Mouse (Mus musculus) urinary bladder, postnatal 0 days (tissue): ENCODE measurements around the gene Ifitm6. TPM values are rescaled to one million over a fixed set of nuclear protein-coding genes. Genes with fewer than 3 reads are reported as not detected.

ENCODE experiments used
- polyA plus RNA-seq: library from polyadenylated mRNA; unstranded; fragments of >200 nt; fragmentation: Nextera tagmentation; extraction: Ambion mirVana; gene quantifications from 2 replicates; pipeline ENCODE4 v1.2.1, GENCODE M21; 2015

The Ifitm6 gene
- 0.67 and 3.1 TPM in 2 replicates for polyA plus RNA-seq

GRCm38 (mm10) chr7:141017824-141018223 lies at the start of gene Ifitm6:
Gene Ifitm6, minus strand, starts transcription at chr7:141017924.

GRCm38 (mm10) chr7:141060426-141061242 lies 42.9 kb upstream of the Ifitm6 start, which contains the start of gene B4galnt4:
Gene B4galnt4, plus strand, starts transcription at chr7:141061104.

GRCm38 (mm10) chr7:141028831-141029230 lies 11.1 kb upstream of the Ifitm6 start, which contains the start of gene Gm17387:
Gene Gm17387, plus strand, starts transcription at chr7:141029131.

GRCm38 (mm10) chr7:141010593-141010992 lies 7.1 kb downstream of the Ifitm6 start, which contains the start of gene Ifitm3:
Gene Ifitm3, minus strand, starts transcription at chr7:141010770.

GRCm38 (mm10) chr7:140966921-140967320 lies 50.8 kb downstream of the Ifitm6 start, which contains the start of gene Ifitm1:
Gene Ifitm1, plus strand, starts transcription at chr7:140967221.

Other genes with a start within 250 kb of the Ifitm6 start
- 0.19 and 0.25 TPM in 2 replicates for gene Syce1, start 230.1 kb downstream of the Ifitm6 start, polyA plus RNA-seq
- gene Zfp941, start 195.7 kb downstream of the Ifitm6 start, polyA plus RNA-seq: 0.55 and 0.98 TPM in 2 replicates
- gene Urah, start 182.9 kb downstream of the Ifitm6 start, polyA plus RNA-seq: 9.5 and 11.1 TPM in 2 replicates
- not detected in 2 replicates for gene Scgb1c1, start 172.4 kb downstream of the Ifitm6 start, polyA plus RNA-seq
- gene Odf3, start 170.1 kb downstream of the Ifitm6 start, polyA plus RNA-seq: 0.14 TPM in 1 of 2 replicates, not detected in the other
- gene Gm45785, start 161.6 kb downstream of the Ifitm6 start, polyA plus RNA-seq: not detected in 2 replicates
- 50.8 and 53.1 TPM in 2 replicates for gene Ric8a, start 161.0 kb downstream of the Ifitm6 start, polyA plus RNA-seq
- 39.9 and 50.6 TPM in 2 replicates for gene Bet1l, start 160.3 kb downstream of the Ifitm6 start, polyA plus RNA-seq
- gene Psmd13, start 136.0 kb downstream of the Ifitm6 start, polyA plus RNA-seq: 160 and 172 TPM in 2 replicates
- 16.6 and 18.1 TPM in 2 replicates for gene Sirt3, start 135.6 kb downstream of the Ifitm6 start, polyA plus RNA-seq
- 0.43 and 0.74 TPM in 2 replicates for gene Cox8b, start 117.5 kb downstream of the Ifitm6 start, polyA plus RNA-seq
- 0.08 and 0.22 TPM in 2 replicates for gene Nlrp6, start 97.0 kb downstream of the Ifitm6 start, polyA plus RNA-seq
- gene Pgghg, start 76.5 kb downstream of the Ifitm6 start, polyA plus RNA-seq: 17.1 and 17.4 TPM in 2 replicates
- 1.1 and 1.4 TPM in 2 replicates for gene Ifitm5, start 67.6 kb downstream of the Ifitm6 start, polyA plus RNA-seq
- gene Gm45717, start 62.0 kb downstream of the Ifitm6 start, polyA plus RNA-seq: 0.60 and 0.79 TPM in 2 replicates
- gene Ifitm2, start 61.9 kb downstream of the Ifitm6 start, polyA plus RNA-seq: 1,342 and 1,631 TPM in 2 replicates
- 156 and 219 TPM in 2 replicates for gene Ifitm1, start 50.7 kb downstream of the Ifitm6 start, polyA plus RNA-seq
- gene Ifitm3, start 7.2 kb downstream of the Ifitm6 start, polyA plus RNA-seq: 730 and 992 TPM in 2 replicates
- not detected in 2 replicates for gene Gm17387, start 11.2 kb upstream of the Ifitm6 start, polyA plus RNA-seq
- gene B4galnt4, start 43.2 kb upstream of the Ifitm6 start, polyA plus RNA-seq: 0.25 and 0.40 TPM in 2 replicates
- gene Pkp3, start 60.3 kb upstream of the Ifitm6 start, polyA plus RNA-seq: 29.1 and 32.9 TPM in 2 replicates
- 4.8 and 5.7 TPM in 2 replicates for gene Sigirr, start 82.6 kb upstream of the Ifitm6 start, polyA plus RNA-seq
- 3.7 and 5.5 TPM in 2 replicates for gene Ano9, start 99.9 kb upstream of the Ifitm6 start, polyA plus RNA-seq
- 30.7 and 33.0 TPM in 2 replicates for gene Ptdss2, start 104.5 kb upstream of the Ifitm6 start, polyA plus RNA-seq
- gene Rnh1, start 154.9 kb upstream of the Ifitm6 start, polyA plus RNA-seq: 194 and 223 TPM in 2 replicates
- gene Hras, start 176.1 kb upstream of the Ifitm6 start, polyA plus RNA-seq: 116 and 122 TPM in 2 replicates
- 2.4 and 3.4 TPM in 2 replicates for gene Lrrc56, start 176.2 kb upstream of the Ifitm6 start, polyA plus RNA-seq
- gene Lmntd2, start 196.2 kb upstream of the Ifitm6 start, polyA plus RNA-seq: 1.4 and 1.7 TPM in 2 replicates
- 72.5 and 76.7 TPM in 2 replicates for gene Rassf7, start 197.9 kb upstream of the Ifitm6 start, polyA plus RNA-seq
- gene Phrf1, start 210.9 kb upstream of the Ifitm6 start, polyA plus RNA-seq: 27.5 and 28.3 TPM in 2 replicates
- gene Irf7, start 248.6 kb upstream of the Ifitm6 start, polyA plus RNA-seq: 11.5 and 15.7 TPM in 2 replicates